Mouse (Mus musculus) CD8-positive naive resting alpha-beta T cell, adult 2 months (primary cell): ENCODE results near the gene Zfp68.
"Not testable (repeated sequence)": the region's sequence is repeated elsewhere in the genome, so short reads cannot be mapped to it uniquely, and the experiment has no call there.

Experiments
- DNase-seq, 2 experiments: peaks; one replicate each; pipeline ENCODE4 v3.0.0; 2022; ENCODE audit warnings: low read depth in 2 of 2, low spot score in 2 of 2

The Zfp68 gene

DNA sequence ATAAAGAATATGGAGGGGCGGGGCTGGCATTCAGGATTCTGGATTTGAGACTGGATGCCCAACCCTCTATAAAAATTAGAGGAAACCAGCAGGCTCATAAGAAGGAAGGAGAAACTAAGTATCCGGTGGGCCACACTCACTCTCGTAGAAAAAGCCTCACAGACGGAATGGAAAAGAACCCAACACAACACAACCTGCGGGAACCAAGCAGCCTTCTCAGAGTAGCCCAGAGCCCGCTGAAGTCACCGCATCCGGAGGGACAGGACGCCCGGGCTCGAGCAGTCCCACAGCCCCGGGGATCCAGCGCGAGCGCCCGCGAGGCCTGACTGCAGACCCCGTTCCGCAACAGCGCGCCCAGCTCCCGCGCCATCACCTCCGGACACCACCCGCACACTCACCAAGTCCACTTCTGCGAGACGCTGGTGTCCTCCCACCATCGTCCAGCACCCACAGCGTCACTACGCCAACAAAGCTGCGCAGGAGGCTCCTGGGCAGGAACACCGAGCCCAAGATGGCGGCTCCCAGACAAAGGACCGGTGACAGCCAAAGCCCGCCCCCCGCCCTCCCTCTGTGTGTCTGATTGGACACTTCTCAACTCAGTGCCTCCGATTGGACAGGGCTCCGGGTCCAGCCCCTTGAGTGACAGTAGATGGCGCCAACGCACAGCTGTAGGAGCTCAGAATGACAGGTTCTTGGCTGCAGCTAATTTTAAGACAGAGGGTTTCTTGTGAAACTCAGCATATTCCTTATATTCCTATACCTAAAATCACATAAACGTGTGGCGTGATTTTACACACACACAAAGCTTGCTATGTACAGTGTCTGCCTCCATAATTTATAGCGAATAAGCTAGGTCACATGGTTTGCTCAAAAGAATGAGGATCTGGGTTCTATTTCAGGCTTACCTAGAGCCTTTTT is at the start of gene Zfp68:
Gene Zfp68, minus strand, starts transcription at position 551 of the 918 bp plus-strand sequence.
- peak; percentile 85 to 89 for DNase-seq

DNA sequence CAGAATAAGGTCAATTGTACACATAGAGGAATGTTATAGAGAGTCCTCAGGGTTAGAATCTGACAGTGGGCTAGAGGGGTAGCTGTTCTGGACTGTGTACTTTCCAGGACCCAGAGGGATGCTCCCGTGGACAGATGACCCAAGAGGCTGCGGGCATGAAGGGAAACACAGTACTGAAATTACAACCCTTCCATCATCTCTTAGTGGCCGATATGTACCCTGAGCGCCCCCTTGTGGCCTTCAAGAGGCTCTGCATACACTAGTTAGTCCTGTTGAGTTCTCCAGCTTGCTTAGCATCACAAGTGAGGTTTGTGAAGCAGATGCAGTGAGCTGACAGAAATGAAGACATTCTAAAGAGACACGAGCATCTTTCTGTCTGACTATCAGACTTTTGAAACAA is 39.4 kb upstream of the Zfp68 start:
- DNase-seq = peak; percentile 28 to 56

DNA sequence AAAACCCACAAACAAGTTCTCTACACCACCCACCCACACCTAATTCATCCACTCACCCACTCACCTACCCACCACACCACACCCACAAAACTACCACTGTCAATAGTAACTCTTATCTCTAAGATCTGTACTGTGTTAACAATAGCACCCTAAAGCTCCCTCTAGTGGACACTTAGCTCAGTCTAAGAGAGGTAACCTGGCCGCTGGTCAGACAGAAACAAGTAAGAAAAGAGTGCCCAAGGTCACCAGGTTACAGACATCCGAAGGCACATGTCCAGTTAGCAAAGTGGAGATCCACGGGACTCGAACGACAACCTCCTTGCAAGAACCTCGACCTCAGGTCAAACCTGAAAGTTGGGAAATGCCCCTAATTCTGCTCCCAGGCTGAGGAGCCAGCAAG is 38.3 kb upstream of the Zfp68 start:
- peak; percentile 31 to 54 for DNase-seq

DNA sequence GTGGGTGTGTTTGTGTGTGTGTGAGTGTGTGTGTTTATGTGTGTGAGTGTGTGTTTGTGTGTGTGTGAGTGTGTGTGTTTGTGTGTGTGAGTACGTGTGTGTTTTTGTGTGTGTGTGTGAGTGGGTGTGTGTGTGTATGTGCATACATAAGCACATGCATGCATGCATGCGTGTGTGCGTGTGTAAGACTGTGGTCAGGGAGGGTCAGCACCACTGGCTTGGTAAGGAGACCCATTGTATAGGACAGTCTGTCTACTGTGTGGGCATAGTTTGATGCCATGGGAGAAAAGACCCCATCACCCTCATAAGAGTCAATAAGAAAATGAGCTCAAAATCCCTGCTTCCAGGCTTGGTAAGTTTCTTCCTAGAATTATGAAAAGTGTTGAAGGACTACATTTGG is 37.8 kb upstream of the Zfp68 start:
- no peak for DNase-seq

DNA sequence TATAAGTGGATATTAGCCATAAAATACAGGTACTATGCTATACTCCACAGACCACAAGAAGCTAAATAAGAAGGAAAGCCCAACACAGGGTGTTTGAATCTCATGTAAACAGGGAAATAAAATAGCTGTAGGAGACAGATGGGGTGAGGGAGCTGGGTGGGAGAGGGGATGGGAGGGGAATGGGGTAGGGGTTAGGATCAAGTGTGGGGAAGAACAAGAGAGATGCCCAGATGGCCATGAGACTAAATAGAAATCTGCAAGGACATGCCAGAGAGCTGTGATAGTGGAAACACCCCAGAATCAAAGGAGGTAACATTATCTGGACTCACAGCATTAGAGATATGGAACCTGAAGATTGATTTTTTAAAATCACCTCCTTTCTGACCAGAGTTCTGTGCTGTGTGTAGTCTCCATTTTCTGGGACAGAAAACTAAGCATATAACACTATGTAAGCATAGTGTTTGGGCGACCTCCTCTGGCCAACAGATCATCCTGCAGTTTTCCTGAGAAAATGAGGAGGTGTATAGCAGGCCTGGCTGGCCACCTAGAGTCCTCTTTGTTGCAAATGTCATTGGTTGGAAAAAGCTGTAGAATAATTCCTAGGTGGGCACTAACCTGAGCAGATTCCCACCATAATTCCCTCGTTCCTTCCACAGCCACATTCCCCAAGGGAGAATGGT is 37.1 kb upstream of the Zfp68 start:
- DNase-seq = peak; percentile 6 to 23

DNA sequence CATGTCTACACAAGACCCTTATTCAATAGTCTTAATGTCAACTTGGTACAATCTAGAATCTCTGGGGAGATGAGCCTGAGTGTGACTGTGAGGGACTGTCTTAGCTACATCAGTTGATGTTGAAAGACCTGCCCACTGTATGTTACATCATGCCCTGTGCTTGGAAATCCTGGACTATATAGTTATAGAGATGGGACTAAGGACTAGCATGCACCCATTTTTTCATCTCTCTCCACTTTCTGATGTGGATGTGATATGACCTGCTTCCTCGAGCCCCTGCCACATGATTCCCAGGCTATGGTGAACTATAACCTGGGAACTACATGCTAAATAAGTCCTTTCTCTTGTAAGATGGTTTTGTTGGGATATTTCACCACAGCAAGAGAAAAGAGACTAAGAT is 33.4 kb upstream of the Zfp68 start:
- DNase-seq = no peak

DNA sequence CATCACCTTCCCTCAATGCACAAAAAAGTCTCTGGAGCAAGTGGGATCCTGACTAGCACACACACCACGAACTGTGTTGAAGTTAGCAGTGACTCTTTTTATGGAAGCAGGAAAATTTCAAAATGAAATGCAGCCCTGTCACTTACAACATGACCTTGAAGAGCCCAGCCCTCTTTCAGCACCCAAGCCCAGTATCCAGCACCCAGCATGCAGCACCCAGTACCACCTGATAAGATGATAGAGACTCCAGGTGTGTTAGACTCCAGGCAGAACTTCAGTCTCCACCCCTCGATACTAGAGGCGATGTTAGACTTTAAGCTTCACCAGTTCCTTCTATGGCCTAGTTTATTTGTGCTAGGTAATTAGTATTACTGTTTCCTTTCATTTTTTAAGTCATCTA is 22.2 kb upstream of the Zfp68 start:
- no peak for DNase-seq

DNA sequence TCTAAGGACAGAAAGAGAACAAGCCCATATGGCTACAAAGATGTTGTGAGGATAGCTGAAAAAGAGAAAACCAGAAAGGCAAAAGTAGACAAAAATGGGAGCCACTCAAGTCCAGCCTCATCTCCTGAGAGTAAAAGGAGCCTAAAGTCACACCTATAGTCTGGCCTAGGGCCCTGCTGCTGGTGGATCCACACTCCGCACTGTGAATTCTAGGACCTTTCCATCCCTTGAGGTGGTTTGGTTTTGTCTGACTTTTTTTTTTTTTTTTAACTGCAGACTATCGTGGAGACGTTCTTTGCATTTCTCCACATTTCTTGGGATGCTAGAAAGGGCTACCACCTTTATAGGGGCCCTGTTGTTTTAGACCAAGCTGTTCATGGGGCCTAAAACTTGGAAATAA is 21.5 kb upstream of the Zfp68 start:
- DNase-seq = no peak

DNA sequence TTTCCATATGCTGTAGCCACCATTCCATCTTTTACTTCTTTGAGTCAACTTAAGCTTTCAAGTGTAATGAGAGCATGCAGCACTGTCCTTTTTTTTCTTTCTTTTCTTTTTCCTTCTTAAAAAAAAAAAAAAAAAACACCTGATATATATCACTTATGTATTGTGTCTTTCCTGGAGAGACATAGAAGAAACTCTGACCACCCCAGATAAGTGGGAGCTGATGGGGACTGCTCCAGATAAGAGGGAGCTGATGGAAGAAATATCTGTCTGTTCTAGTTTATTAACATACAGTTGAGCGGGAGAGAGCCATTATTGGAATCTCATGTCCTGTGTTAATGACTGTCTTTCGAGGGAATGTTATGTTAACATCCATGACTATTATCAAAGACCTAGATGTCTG is 16.9 kb upstream of the Zfp68 start:
- DNase-seq = no peak

DNA sequence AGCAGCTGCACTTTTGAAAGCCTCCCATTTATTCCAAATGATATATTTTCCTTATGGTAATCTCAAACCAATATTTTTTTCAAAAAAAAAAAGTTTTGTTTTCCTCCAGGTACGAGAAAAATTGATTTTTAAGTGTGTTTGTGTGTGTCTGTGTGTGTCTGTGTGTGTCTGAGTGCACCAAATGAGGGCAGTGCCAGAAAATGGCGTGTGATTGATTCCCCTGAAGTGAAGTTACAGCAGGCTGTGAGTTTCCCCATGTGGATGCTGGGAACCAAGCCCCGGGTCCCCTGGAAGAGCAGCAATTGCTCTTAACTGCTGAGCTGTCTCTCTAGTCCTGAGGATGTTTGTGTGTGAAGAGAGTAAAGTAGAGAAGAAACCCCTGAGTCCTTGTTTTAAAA is 3.9 kb upstream of the Zfp68 start:
- no peak for DNase-seq

DNA sequence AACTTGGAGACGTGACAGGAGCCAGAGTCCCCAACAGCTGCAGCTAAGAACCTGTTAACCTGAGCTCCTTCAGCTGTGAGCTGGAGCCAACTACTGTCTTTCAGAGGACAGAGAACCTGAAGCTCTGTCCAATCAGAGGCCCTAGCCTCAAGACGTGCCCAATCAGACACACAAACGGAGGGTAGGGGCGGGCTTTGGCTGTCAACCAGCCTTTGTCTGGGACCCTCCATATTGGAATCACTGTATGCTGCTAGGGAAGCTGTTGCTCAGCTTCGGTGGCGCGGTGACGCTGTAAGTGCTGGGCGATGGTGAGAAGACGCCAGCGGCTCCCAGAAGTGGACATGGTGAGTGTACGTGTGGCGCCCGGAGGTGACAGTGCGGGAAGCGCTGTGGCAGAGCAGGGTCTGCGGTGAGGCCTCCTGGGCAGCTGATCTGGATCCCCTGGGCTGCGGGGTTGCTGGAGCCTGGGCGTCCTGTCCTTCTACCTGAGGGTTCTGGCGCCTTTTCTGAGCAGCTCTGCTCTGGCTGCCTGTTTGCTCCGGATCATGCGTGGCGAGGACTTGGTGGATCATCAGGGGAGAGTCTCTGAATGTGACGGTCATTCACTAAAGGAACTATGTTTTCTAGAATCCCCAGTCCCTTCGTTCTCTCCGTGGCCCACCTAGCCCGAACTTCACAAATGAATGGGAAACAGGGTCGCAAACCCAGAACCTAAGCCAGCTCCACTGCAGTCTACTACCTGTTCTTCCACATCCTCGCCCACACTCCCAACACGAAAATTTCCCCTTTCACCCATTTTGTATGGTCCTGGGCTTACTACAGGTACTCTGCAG is 3.3 kb upstream of the Zfp68 start, which contains the start of gene A430033K04Rik:
Gene A430033K04Rik, plus strand, starts transcription at position 215 of the 833 bp plus-strand sequence.
- DNase-seq = peak; percentile 87 to 92

DNA sequence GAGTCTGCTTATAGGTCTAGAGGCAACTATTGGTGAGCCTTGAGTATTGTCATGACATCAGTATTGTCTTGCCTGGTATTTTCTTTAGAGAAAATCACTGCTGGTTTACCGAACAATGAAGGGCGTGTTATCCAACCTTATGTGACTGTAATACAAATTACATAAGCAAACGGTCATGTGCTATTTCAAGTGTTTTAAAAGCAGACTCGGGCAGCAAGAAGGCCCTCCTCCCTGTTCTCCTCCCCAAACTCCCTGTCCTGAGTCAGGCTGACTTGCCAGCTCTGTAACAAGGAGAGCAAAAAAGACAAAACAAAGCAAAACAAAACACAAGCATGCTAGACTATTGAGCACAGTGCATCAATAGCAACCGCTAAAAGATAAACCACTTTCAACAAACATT is 1.3 kb upstream of the Zfp68 start:
- no peak for DNase-seq

DNA sequence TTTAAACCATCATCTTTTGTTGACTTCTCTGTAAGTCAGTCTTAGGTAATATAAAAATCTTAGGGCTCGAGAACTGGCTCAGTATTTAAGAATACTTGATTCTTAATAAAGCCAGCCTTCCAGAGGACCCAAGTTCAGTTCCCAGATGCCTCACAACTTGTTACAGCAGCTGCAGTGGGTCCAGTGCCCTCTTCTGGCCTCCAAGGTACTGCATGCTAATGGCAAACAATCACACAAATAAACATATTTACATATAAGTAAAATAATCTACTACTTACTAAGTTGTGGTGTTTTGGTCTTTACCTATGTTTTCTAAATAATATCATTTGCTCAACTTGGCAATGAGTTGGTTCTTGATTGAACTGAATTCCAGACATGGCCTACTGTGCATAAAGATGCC is 1.2 kb downstream of the Zfp68 start:
- peak in 1 of 2 experiments; percentile 16 for DNase-seq

DNA sequence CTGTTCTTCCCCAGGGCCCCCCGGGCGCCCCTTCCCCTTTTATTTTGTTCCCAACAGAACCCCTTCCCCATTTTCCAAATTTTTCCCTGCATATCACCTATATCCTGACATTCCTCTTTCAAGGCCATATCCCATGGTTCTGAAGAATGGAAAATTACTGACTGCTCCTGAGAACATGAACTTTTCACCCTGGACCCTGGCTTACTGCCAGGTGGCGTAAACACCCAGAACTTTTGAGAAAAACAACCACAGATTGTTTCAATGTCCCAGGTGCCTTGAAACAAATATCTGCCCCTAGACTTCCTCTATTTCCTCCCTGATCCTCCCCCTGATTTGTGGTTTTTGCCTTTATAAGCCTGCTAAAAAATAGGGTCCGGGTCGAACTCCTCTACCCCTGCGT is 32.2 kb downstream of the Zfp68 start:
- DNase-seq = no peak

DNA sequence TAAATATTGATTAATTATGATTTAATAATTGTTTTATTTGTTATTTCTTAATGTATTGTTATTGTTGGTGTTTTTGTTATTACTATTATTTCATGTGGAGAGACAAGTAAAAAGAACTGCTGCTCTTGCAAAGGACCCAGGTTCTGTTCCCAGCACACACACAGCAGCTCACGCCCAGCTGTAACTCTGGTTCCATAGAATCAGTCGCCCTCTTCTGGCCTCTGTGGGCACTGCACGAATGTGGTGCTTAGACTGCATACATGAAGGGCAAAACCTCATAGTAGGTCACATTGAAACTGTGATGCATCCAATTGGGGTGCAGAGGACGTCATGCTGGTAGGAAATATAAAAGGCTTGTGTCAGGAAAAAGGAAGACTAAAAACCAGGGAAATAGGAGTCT is 47.9 kb downstream of the Zfp68 start:
- DNase-seq = peak; percentile 16 to 70

DNA sequence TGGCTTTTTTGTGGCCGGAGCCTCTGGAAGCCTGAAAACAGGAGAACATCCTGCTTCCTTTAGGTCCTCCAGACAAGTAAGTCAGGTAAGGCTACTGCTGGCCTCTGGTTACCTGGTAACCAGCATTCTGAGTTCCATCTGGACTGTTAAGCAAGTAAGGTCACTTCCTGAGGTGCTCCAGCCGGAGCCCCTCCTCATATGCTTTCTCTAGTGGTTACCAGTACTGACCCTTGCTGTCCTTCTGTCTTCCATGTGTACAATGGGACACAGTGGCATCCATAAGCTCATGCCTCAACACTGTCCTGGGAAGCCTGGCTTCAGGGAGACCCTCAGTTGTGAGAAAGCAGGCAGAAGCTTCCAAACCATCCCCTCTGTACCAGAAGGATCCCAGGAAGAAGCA is 54.9 kb downstream of the Zfp68 start, which contains the start of gene 1700123K08Rik:
Gene 1700123K08Rik, minus strand, starts transcription at position 101 of the 400 bp plus-strand sequence.
- DNase-seq = not testable (repeated sequence)
